Mouse (Mus musculus): ENCODE measurements around the gene Casp9. TPM values are rescaled to one million over a fixed set of nuclear protein-coding genes. Genes with fewer than 3 reads are reported as not detected.
A peak's percentile ranks its signal among the peaks of the same experiment; 100 is the strongest.

Gene Casp9
- total RNA-seq, 2 experiments from 2014 or later: 5.8 to 9.3 TPM

DNA sequence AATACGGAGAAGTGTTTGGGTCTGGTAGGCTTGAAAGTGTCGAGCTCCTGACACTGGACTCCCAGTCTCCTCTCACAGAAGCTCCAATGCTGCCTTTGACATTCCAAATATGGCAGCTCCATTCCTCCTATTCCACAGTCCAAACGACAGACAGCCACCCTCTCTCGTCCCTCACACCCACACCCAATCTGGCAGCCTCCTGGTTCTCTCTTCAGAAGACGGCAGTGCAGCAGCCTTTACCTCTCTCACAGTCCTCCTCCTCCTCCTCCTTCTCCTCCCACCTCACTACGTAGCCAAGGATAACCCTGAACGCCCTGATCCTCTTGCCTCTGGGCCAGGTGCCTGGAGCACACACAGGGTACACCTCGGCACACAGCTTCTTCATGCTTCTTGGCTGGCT is 13.6 kb upstream of the Casp9 start:
- no peak for ATAC-seq (replicated peaks; ENCODE audit: poor library complexity)

DNA sequence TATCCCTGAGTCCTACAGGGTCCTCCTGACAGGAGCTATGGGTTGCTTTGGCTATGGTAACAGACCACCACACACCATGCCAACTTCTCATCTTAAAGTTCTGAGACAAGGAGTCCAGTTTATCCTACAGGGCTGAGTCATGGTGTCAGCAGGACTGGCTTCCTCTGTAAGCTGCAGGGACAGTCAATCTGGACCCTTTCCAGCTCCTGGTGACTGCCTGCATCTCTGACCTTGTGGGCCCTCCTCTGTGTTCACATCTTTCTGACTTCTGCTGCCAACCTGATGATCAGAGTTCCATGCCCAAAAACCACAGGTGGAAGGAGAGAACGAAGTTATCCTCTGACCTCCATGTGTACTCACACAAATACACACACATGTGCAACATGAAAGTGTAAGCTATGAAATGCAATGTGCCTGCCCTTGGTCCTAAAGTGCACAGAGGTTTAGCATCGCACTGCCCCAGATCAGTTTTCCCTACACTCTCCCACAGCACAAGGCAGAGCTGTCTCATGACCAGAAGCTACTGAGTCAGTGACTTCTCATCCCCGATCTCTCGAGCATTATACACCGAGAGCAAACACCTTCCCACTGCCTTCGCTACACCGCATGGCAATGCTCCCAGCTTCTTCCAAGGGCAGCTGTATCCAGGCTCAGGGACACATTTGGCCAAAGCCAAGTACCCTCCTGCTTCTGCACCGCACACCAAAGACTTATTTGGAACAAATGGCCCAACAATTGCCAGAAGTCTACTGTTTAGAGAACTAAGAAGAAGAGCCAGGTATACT is 12.0 kb upstream of the Casp9 start:
- no peak for ATAC-seq (replicated peaks; ENCODE audit: poor library complexity)

DNA sequence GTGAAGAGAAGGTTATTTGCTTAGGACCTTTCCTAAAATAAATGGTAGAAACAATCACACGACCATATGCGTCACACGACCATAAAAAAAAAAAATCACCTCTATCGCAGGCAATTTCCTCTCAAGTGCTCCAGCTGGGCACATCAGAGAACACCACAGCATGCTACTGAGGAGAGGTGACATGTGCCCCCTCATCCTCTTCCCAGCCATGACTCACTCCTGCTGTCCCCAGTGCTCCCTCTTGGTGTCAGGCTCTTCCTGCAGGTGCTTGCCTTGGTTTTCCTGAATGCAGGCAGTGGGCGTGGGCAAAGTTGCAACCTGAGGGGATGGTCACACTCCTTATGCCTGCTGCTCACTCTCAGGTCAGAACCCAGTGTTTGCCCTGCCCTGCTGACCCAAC is 8.6 kb upstream of the Casp9 start:
- no peak for ATAC-seq (replicated peaks; ENCODE audit: poor library complexity)

DNA sequence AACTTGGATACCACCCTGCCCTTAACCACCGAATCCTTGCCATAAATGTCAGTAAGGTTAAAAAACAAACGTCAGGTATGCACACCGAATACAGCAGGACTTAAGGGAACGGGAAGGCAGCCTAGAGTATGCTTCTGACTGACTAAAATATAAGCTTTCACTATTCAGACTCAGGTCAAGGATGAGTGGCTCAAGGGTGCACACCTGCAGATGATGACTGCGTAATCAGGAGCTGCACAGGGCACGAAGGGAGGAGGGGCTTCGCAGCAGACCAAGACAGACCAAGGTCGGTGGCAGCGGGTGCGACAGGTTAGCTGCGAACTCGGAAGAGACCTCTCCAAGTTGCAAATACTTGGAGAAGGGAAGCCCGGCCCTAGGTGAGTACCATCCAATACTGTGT is 7.3 kb upstream of the Casp9 start:
- ATAC-seq (replicated peaks; ENCODE audit: poor library complexity): no peak

DNA sequence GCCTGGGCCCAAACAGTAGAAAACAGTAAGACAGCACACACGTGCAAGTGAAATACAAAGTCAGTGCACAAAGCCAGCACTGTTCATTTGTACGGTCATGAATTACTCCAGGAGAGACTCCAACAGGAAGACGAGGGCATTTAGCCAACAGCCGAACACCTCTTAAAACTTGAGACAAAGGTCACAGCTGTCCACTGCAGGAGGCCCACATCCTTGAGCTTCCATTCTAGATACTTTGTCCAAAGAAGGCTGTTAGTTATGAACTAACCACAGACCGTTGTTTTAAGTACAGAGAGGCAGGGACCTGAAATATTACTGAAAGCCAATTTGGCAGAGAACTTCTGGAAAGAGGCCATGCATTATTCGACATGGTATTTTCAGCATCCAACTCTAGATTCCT is 6.4 kb upstream of the Casp9 start:
- ATAC-seq (replicated peaks; ENCODE audit: poor library complexity): no peak

DNA sequence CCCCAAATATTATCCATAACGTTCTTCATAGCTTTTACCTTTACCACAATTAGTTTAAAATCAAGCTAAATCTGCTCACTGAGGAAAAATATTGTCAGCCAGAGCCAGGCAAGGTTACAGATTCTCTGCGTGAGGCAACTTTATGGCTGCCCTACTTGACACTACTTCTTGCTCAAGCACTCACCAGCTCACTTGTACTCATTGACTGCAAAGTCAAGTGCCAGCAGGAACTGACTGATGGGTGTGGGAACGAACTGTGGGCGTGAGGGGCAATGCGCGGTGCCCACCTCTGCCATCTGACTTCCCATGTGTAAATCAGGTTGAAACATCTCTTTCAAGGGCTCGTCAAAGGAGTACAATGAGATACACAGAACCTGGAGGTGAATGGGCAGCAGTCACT is 6.0 kb upstream of the Casp9 start:
- no peak for ATAC-seq (replicated peaks; ENCODE audit: poor library complexity)

DNA sequence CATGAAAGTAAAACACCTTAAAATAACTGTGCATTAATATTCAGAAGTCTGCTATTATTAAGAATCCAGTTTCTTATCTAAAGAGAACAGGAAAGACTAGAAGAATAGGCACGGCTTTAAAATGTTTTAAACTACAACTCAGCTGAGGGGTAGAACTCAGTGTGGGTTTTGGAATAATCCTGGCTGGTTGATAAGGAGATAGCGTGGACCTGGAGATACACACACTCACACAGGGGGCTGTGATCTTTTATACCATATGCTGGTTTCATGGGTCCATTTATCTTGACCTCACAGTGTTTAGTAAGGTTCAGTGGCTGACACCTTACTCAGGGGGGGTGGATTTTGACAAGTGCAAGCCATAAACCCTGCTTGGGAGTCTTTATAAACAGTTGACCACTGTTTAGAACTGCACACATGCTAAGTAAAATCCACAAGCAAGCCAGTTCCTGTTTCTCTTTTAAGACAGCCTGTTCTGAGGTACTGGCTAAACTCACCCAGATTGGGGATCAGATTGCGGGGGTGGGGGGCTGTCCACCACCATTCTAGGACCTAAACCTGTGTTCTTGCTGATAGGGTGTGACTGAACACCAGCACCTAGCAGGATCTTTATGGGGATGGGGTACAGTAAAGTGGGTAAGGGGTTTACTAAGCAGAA is 3.7 kb upstream of the Casp9 start:
- ATAC-seq (replicated peaks; ENCODE audit: poor library complexity): 0 out of 2 replicates have a peak, but pooled peaks have one; percentile 4

DNA sequence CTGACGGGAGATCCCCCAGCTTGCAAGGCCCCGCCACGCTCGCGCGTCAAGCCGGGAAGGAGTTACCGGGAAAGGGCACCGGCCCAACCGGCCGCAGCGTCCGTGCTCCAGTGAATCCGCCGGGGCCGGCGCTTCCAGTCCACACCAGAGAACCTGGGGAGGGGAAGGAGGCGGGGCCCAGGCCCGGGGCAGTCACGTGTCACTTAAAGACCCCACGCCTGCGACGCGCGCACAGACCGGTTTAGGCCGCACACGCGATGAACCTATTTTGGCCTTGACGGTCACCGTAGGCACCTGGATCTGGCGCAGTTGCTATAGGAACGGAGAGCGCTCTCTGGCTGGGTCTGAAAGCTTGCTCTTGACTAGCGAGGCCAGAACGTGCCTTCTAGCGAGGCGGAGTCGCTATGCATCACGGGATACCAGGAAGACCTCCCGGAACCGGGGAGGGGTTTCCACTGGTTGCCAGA is 2.9 kb upstream of the Casp9 start, which contains the start of gene Dnajc16:
Gene Dnajc16, minus strand, starts transcription at position 408 of the 467 bp plus-strand sequence.
- peak; percentile 72 for ATAC-seq (replicated peaks; ENCODE audit: poor library complexity)

DNA sequence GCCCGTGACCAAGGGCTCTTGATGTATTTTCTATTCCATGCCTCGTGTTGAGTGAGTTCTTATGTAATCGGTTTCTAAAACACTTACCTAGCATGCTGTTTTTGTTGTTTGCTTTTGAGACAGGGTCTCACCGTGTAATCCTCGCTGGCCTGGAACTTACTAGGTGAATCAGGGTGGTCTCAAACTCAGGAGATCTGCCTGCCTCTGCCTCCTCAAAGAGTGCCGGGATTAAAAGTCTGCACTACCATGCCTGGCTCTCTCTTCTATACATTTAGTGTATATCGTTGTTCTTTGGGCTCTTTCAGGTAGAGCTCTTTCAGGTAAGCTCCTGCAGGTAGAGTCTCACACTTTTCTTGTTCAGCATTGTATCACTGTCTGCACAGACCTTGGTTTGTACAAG is 1.9 kb upstream of the Casp9 start:
- no peak for ATAC-seq (replicated peaks; ENCODE audit: poor library complexity)

DNA sequence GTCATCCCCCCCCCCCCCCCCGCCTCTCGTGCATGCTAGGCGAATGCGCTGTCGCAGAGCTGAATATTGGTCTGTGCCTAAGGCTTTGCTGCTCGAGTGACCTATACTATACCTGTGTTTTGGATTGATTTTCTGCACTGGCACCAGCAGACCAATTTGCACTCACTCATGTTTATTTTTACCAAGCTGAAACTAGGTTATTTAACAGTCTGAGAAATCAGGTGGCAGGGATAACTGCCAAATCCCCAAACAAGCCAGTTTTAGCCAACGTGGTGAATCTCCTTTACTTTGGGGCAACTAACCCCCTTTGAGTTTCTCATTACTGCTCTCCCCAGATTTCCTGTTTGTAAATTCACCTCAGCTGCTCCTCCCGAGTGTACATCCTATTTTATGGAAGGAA is 1.5 kb upstream of the Casp9 start:
- no peak for ATAC-seq (replicated peaks; ENCODE audit: poor library complexity)

DNA sequence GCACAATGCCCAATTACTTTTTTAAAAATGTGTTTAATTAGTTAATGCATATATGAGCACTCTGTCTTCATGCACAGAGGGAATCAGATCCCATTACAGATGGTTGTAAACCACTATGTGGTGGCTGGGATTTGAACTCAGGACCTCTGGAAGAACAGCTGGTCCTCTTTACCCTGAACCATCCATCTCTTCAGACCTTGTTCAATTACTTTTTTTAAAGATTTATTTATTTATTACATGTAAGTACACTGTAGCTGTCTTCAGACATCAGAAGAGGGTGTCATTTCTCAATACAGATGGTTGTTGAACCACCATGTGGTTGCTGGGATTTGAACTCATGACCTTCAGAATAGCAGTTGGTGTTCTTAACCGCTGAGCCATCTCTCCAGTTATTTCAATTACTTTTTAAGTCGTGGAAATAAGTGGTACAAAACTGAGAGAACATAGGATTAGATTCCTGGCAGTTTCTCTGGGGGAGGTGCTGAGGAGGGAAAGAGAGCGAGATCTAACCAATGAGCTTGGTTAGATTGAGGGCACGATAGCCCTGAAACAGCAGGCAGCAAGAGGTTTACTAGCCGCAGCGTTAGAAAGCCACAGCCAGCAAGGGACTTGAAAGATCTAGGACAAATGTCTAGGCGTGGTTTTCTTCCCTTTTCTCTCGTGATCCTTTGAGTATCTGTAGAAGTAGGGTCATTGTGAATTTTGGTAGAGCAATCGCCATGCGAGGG is 694 bp upstream of the Casp9 start:
- ATAC-seq (replicated peaks; ENCODE audit: poor library complexity): peak; percentile 22

DNA sequence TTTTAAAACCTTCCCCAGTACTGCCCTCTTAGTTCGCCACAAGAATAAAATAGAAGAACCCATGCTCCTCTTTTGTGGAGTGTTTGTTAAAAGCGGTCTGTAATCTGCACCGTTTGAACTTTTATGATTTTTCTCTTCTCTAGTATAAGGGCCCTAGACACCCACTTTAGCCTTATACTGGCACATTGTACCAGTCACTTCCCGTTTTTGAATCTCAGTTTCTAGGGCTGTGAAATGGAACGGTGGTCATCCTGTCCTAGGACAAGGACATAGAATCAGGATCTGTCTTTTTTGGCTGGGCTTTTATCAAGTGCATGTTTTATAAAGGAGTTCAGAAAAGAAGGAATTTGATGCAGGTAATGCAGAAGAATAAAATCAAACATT is 732 bp downstream of the Casp9 start:
- no peak for ATAC-seq (replicated peaks; ENCODE audit: poor library complexity)

DNA sequence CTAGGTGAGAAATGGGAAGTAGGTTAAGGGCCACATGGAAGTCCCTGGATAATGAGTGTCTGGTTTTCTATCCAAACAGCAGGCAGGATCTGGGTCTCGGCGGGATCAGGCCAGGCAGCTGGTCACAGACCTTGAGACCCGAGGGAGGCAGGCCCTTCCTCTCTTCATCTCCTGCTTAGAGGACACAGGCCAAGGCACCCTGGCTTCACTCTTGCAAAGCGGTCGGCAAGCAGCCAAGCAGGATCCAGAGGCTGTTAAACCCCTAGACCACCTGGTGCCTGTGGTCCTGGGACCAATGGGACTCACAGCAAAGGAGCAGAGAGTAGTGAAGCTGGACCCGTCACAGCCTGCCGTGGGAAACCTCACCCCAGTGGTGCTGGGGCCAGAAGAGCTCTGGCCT is 2.9 kb downstream of the Casp9 start:
- no peak for ATAC-seq (replicated peaks; ENCODE audit: poor library complexity)

DNA sequence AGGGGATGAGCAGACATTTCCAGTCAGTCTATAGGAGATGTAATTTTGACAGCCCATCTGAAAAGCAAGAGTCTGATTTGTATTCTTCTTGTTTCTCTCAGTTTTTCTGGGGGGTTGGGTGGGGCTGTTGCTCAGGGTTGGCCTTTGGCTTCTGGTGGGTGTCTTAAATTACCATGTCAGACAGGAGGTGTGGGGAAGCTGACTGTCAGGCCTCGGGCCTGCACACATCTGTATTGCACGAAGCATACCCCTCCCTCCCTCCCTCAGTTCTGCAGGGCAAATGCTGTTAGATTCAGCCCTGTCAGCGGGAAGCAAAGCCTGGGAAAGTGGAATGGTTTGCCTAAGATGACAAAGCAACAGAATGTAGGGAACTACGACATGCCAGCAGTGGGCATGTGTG is 3.5 kb downstream of the Casp9 start:
- ATAC-seq (replicated peaks; ENCODE audit: poor library complexity): no peak

DNA sequence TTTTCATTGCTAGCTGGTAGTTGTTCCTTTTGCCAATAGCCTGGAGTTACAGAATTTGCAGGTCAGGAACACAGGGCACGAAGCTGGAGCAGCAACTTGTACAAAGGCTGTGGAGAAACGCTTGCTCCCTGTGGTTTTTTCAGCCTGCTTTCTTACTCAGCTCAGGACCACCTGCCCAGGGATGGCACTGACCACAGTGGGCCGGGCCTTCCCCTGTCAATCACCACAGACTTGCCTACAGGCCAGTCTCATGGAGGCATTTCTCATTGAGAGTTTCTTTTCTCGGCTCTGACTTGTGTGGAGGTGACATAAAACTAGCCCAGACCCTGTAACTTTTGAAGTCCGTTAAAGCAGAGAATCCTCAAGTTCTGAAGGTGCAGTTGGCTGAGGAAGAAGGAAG is 4.1 kb downstream of the Casp9 start:
- no peak for ATAC-seq (replicated peaks; ENCODE audit: poor library complexity)

DNA sequence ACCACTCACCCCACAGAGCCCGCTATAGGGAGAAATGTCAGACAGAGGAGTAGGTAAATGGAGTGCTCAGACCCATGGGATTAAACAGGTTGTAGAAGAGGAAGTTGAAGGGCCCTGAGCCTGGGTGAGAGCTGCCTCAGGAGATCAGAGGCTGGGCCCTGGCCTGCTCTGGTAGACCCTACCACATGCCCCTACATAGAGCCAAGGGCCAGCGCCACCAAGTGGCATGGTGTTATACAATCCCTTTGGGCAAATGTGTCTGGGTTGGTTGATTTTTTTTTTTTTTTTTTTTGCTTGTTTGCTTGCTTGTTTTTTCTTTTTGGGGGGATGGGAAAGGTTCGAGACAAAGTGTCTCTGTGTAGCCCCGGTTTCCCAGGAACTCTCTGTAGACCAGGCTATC is 10.7 kb downstream of the Casp9 start:
- ATAC-seq (replicated peaks; ENCODE audit: poor library complexity): no peak

DNA sequence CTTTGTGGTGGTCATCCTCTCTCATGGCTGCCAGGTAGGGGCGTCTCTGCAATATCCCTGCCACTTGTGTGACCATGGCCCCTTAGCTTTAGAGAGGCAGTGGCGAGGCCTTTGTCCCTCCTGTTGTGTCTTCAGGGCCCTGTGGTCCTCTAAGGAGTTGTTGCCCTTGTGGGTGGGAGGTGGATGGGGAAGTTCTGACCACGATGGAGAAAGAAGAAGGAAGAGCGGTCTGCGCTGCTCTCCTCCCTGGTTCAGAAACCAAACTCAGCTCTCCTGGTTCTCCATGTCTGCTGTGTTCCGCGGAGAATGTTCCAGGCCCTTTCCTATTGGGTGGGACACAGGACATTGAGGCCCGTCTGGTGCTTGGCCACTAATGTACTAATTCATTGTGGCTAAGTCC is 12.5 kb downstream of the Casp9 start:
- no peak for ATAC-seq (replicated peaks; ENCODE audit: poor library complexity)

DNA sequence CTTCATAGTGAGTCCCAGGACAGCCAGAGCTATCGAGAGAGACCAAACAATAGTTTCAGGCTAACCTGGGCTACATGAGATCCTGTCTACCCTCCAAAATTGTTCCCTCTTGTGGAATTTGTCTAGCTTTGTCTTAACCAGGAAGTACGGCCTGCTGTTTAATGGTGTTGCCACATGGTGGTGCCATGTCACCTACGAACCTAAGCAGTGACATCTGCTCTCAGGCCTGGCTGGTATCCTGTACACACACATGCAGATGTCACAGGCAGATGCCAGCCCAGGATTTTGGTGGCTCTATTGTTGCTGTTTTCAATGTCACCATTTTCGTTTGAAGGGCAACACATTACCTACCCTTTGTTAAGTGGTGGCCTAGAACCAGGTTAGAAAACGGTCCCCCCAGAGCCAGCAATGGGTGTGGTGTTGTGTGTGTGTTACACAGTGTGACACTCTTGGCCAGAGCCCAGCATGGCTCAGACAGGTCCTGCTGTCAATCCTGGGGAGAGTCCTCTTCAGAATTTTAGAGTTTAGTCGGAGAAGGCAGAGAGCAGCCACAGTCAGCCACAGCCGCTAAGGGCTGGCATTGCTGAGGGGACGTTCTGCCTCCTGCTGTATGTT is 16.5 kb downstream of the Casp9 start:
- ATAC-seq (replicated peaks; ENCODE audit: poor library complexity): peak; percentile 95

DNA sequence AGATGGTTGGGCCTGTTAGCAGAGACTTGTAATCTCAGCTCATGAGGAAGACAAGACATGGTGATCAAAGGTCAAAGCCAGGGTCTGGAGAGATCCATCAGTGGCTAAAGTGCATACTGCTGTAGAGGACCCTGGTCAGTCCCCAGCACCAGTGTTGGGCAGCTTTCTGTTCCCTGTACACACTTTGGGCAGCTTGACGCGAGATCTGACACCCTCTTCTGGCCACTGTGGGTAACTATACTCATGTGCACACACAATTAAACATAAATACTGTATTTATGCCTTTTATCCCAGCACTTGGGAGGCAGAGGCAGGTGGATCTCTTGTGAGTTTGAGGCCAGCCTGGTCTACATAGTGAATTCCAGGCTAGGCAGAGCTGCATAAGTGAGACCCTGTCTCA is 17.6 kb downstream of the Casp9 start:
- no peak for ATAC-seq (replicated peaks; ENCODE audit: poor library complexity)

DNA sequence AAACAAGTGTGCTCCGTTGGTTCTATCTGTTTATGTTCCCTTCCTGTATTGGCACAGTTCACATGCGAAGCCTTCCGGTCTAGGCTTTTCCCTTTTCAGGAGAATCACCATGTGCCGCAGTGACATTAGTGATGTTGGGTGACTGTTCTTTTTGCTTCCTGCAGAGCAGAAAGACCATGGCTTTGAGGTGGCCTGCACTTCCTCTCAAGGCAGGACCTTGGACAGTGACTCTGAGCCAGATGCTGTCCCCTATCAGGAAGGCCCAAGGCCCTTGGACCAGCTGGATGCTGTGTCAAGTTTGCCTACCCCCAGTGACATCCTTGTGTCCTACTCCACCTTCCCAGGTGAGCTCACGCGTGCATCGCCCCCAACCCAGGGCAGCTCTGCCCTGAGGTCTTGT is 18.0 kb downstream of the Casp9 start:
- no peak for ATAC-seq (replicated peaks; ENCODE audit: poor library complexity)

DNA sequence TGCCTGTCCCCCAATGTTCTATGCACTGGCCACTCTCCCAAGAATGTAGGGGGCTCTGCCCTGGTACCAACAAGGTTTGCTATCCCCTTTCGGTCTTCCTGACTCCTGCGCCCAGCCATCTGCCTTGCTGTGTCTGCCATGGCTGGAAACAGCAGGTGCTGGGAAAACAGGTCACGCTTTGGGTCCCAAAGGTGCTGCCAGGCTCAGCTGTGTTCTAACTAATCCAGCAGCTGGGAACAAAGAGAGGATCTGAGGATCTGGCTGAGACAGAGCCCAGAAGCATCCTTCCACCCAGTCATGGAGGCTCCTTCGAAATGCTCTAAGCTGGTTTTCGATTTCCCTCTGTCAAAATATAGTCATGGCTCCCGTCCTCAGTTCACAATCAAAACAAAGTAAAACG is 22.9 kb downstream of the Casp9 start:
- ATAC-seq (replicated peaks; ENCODE audit: poor library complexity): no peak

Measured in megakaryocyte progenitor cell, adult 5-6 weeks (primary cell).